Mouse (Mus musculus) liver, adult (tissue): Measurements from ENCODE around the gene Rbm38.

Source experiments
- GATA4 ChIP-seq: IDR thresholded peaks from 2 replicates; pipeline ENCODE4 v1.6.1; 2014; ENCODE audit warnings: mild to moderate bottlenecking, low read length; ENCODE audit not compliant: insufficient replicate concordance

Gene Rbm38

GRCm38 (mm10) chr2:173039041-173039440 is 18.7 kb downstream of the Rbm38 start:
- TF ChIP-seq GATA4 = no peak

- TF ChIP-seq GATA4 = no peak
Observed at GRCm38 (mm10) chr2:173040803-173041202, 20.5 kb downstream of the Rbm38 start.

- no peak for TF ChIP-seq GATA4
Observed at GRCm38 (mm10) chr2:173041242-173041641, 20.9 kb downstream of the Rbm38 start.

GRCm38 (mm10) chr2:173041893-173042292 is 21.6 kb downstream of the Rbm38 start:
- TF ChIP-seq GATA4 = no peak

GRCm38 (mm10) chr2:173042504-173043162 is 22.3 kb downstream of the Rbm38 start:
- no peak for TF ChIP-seq GATA4

GRCm38 (mm10) chr2:173044198-173044970 is 24.1 kb downstream of the Rbm38 start:
- no peak for TF ChIP-seq GATA4

- no peak for TF ChIP-seq GATA4
Observed at GRCm38 (mm10) chr2:173046582-173047297, 26.4 kb downstream of the Rbm38 start.

DNA sequence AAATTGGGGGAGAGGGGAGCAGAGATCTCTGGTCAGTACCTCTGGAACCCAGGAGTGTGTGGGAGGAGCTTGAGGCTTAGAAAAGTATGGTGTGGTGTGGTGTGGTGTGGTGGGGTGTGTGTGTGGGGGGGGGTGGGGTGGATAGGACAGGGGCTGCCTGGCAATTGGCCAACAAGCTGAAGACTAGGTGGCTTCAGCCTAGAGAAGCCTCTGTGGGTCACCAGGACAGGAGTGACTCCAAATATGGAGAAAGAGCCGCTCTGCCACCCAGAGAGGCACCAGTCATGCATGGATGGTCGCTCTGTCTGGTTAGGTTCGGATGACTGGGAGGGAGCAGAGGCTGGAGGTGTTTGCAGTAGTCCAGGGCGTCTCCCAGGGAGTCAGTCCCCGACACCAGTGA is 27.2 kb downstream of the Rbm38 start:
- no peak for TF ChIP-seq GATA4

DNA sequence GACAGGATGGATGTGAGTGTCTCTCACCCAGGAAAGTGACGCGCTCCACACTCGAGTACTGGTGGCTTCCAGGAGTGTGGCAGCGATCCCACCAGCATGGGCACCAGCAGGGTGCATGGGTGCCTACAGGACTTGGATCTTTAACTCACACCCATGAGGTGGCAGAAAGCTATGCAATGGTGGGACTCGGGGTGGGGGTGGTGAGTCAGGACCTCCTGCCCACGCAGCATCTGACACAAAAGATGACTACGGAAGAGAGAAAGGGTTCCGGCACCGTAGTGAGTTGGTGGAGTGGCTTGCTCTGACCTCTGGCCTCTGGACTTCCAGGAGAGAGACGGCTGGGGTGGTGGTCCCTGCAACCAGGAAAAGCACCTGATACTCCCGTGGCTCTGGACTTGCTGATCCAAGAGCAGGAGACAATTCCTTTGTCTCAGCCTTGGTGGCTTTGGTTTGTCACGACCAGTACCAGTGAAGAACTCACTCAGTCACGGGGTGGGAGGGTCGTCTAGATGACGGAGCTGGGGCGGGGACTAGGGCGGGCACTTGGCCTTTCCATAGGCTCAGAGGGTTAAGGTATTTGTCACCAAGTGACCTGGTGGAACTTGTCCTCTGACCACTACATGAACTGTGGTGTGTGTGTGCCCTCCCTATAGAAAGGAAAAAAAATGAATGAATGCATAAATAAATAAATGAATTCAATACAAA is 27.9 kb downstream of the Rbm38 start:
- TF ChIP-seq GATA4 = no peak

- TF ChIP-seq GATA4 = no peak
Observed at GRCm38 (mm10) chr2:173049231-173049630, 28.9 kb downstream of the Rbm38 start.

- TF ChIP-seq GATA4 = no peak
Observed at GRCm38 (mm10) chr2:173049817-173050216, 29.5 kb downstream of the Rbm38 start.

DNA sequence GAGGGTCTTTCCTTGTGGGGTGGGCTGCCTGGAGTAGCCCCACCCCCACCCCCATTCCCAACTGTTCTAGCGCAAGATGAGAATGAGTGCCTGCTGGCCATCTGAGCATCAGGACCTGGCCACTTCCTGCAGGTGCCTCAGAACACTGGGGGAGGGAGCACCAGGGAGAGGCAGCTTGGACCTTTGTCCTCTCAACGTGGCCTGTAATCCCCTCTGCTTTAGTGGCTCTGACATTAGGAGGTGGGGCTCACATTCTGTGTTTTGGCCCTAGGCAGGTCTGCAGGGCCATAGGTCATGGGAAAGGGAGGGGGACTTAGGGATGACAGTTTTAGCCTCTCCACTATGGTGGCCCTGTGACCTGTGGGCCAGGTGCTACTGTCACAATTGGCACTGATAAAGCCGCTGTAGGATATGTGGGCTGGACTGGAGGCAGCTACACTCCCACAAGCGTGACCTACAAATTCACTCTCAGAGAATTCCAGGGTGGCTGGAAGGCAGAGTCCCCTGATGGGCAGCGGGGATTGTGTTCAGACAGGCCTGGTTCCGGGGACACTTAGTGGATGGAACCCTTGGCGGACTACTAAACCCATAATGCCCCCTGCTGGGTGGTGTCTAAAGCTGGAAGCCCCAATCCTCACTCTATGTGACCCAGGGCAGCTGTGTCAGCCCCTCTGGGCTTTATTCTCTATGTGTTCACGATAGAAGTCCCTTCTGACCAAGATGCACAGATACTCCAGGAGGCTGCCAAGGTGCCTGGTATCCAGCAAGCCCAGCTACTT is 30.5 kb downstream of the Rbm38 start:
- TF ChIP-seq GATA4 = no peak

DNA sequence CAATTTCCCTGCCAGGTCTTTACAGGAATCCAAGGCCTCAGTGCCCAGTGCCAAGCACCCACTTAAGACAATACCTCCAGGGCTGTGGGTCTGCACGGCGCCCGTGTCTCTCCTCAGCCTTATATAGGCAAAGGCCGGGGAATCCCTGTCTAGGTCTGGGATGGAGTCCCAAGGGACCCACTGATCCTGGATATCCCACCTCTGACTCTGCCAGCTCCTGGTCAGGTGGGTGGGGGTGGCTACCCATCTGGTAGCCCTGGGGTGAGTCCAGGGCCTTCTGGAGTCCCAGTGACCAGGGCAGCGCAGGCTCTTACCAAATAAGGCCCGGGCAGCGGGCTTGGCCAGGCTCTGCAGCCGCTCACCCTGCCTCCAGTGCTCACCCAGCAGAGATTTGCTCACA is 32.6 kb downstream of the Rbm38 start:
- no peak for TF ChIP-seq GATA4

DNA sequence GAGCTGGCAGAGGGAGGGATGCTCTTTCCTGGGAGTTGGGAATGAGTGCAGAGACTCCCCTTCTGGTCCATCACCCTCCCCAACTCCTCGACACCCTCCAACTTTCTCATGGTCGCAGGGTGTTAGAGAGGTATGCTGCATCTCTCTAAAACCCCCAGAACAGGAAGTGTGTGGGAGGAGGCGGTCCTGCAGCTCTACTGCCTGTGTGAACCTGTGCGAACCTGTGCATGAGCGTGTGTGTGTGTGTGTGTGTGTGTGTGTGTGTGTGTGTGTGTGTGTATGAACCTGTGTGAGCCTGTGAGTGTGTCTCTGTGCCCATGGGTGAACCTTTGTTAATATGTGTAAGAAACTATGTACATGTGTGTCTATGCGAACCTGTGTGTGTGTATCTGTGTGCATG is 33.5 kb downstream of the Rbm38 start:
- TF ChIP-seq GATA4 = no peak
